Mouse (Mus musculus): Measurements from ENCODE around the gene Cxcr2. TPM values are rescaled to one million over a fixed set of nuclear protein-coding genes. Genes with fewer than 3 reads are reported as not detected.

Gene Cxcr2
- polyA plus RNA-seq, 1 experiment from 2014 or later = 0.15 TPM

DNA sequence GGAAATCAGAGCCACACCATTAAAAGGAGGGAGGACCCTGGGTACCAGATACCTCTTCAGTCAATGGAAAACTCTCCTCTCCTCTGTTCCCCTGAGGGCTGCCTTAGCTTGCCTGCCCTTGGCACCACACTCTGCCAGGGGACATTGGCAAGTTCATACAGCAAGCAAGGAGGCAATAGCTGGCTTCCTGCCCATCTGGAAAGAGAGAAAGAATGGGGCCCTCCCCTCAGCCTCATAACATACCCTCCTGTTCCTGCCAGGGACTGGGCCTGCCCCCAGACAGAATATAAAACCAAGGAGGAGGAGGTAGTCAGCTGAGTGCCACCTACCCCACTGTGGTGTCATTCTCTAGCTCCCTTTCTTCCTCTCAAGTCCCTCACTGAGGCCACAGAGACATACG, 34.7 kb upstream of the Cxcr2 start:
- H3K27me3 ChIP-seq (ENCODE audit: control insufficient read depth, insufficient read depth, low read length) = peaks cover 14% of the 10 kb centered on the region
- peaks cover 2% of the 10 kb centered on the region for H3K4me1 ChIP-seq (ENCODE audit: control insufficient read depth, insufficient read depth, low read length)
- H3K36me3 ChIP-seq (ENCODE audit: control insufficient read depth, insufficient read depth, low read length) = no peaks in the 10 kb centered on the region
- no peak overlapping the region for H3K4me2 ChIP-seq
- H3K27ac ChIP-seq (ENCODE audit: low read depth, low read length) = no peak overlapping the region
- no peak for DNase-seq (ENCODE audit: low spot score, missing footprints)
- H3K4me3 ChIP-seq (ENCODE audit: low read depth, low read length) = no peak overlapping the region
- H3K9ac ChIP-seq (ENCODE audit: low read length) = no peak overlapping the region
- no peaks in the 10 kb centered on the region for H3K9me3 ChIP-seq (ENCODE audit: control insufficient read depth, low read length)
- WGBS = 83% methylated on average over 1 of the region's 1 CpGs
- no peak for ATAC-seq (ENCODE audit: low FRiP score)

DNA sequence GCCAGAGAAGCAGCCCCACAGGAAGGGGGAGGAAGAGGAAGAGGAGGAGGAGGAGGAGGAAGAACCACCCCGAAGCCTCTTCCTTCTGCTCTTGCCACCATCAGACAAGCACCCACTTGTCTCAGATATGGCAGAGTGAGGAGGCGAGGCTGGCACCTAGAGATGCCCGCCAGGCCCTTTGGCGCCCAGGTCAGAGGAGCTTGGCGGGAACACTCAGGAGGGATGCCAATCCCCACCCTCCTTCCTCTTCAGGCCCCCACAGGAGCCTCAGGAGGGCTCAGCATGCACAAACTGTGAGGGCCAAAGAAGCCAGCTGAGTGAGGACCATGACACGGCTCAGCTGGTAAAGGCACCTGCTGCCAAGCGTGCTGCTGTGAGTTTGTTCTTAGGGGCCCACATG, 32.7 kb upstream of the Cxcr2 start:
- Histone ChIP-seq H3K27ac (ENCODE audit: low read depth, low read length) (no peak overlapping the region), H3K9ac (ENCODE audit: low read length) (no peak overlapping the region), H3K4me2 (no peak overlapping the region), H3K4me1 (ENCODE audit: control insufficient read depth, insufficient read depth, low read length) (peaks cover 11% of the 10 kb centered on the region), H3K36me3 (ENCODE audit: control insufficient read depth, insufficient read depth, low read length) (no peaks in the 10 kb centered on the region), H3K4me3 (ENCODE audit: low read depth, low read length) (no peak overlapping the region), H3K9me3 (ENCODE audit: control insufficient read depth, low read length) (no peaks in the 10 kb centered on the region), H3K27me3 (ENCODE audit: control insufficient read depth, insufficient read depth, low read length) (peaks cover 22% of the 10 kb centered on the region)
- whole genome bisulfite sequencing = 81% methylated on average over 7 of the region's 7 CpGs
- no peak for ATAC-seq (ENCODE audit: low FRiP score)
- no peak for DNase-seq (ENCODE audit: low spot score, missing footprints)

DNA sequence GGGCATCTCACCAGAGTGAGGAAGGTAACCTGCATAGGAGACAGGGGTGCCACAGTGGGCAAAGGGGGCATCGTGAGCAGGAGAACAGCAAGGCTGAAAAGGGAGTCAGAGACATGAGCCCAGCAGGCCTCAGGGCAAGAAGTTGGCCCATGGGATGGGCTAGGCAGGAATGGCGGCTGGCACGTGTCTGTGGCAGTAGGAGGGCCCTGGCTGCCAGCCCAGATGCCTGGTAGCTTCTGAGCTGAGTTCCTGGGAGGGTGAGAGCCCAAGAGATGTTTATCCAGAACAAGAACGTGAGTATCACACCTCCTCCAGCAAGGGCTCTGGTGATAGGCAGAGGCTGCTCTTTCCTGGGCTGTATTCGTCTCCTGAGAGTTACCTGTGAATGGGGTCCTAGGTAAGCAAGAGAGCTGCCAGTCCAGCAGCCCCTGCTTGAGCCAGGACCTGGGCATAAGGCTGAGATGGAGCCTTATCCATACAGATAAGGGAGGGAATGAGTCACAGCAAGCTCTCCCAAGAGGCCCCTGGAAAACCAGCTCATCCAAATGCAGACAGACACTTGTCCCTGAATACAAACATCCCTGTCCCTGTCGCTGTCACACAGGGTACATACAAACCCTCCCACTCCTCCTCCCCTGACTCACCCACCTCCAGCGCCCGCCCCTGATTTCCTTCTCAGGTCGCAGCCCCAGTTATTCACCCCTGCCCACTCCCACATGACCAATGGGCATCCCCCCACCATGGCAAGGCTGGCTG, 31.8 kb upstream of the Cxcr2 start:
- H3K36me3 ChIP-seq (ENCODE audit: control insufficient read depth, insufficient read depth, low read length) = no peaks in the 10 kb centered on the region
- H3K4me1 ChIP-seq (ENCODE audit: control insufficient read depth, insufficient read depth, low read length) = peaks cover 11% of the 10 kb centered on the region
- no peaks in the 10 kb centered on the region for H3K9me3 ChIP-seq (ENCODE audit: control insufficient read depth, low read length)
- H3K9ac ChIP-seq (ENCODE audit: low read length) = no peak overlapping the region
- H3K4me3 ChIP-seq (ENCODE audit: low read depth, low read length) = no peak overlapping the region
- 57% methylated on average over 9 of the region's 9 CpGs for WGBS
- no peak overlapping the region for H3K27ac ChIP-seq (ENCODE audit: low read depth, low read length)
- DNase-seq (ENCODE audit: low spot score, missing footprints) (peak; percentile 73), ATAC-seq (ENCODE audit: low FRiP score) (no peak)
- H3K4me2 ChIP-seq = no peak overlapping the region
- H3K27me3 ChIP-seq (ENCODE audit: control insufficient read depth, insufficient read depth, low read length) = peaks cover 22% of the 10 kb centered on the region

GRCm38 (mm10) chr1:74123215-74123614, 30.6 kb upstream of the Cxcr2 start:
- peaks cover 11% of the 10 kb centered on the region for H3K4me1 ChIP-seq (ENCODE audit: control insufficient read depth, insufficient read depth, low read length)
- no peaks in the 10 kb centered on the region for H3K9me3 ChIP-seq (ENCODE audit: control insufficient read depth, low read length)
- H3K36me3 ChIP-seq (ENCODE audit: control insufficient read depth, insufficient read depth, low read length) = no peaks in the 10 kb centered on the region
- ATAC-seq (ENCODE audit: low FRiP score) = no peak
- H3K4me3 ChIP-seq (ENCODE audit: low read depth, low read length) = no peak overlapping the region
- peak overlapping the region; percentile 86 for H3K4me2 ChIP-seq
- WGBS = 64% methylated on average over 8 of the region's 8 CpGs
- DNase-seq (ENCODE audit: low spot score, missing footprints) = peak; percentile 75
- H3K27ac ChIP-seq (ENCODE audit: low read depth, low read length) = no peak overlapping the region
- peaks cover 22% of the 10 kb centered on the region for H3K27me3 ChIP-seq (ENCODE audit: control insufficient read depth, insufficient read depth, low read length)
- H3K9ac ChIP-seq (ENCODE audit: low read length) = no peak overlapping the region

GRCm38 (mm10) chr1:74124021-74124981, 29.5 kb upstream of the Cxcr2 start, which contains the start of gene Tns1:
TSS of gene Tns1 (minus strand) at chr1:74124449.
- DNase-seq (ENCODE audit: low spot score, missing footprints) (peak; percentile 91), ATAC-seq (ENCODE audit: low FRiP score) (peak; percentile 78)
- peak within 1 kb of the TSS; percentile 86 for H3K4me2 ChIP-seq
- H3K27me3 ChIP-seq (ENCODE audit: control insufficient read depth, insufficient read depth, low read length) = peaks cover 22% of the 10 kb centered on the region
- H3K4me1 ChIP-seq (ENCODE audit: control insufficient read depth, insufficient read depth, low read length) = peaks cover 11% of the 10 kb centered on the region
- H3K9ac ChIP-seq (ENCODE audit: low read length) = peak within 1 kb of the TSS; percentile 64
- under 1% methylated on average over 80 of the region's 84 CpGs for WGBS
- H3K36me3 ChIP-seq (ENCODE audit: control insufficient read depth, insufficient read depth, low read length) = no peaks in the 10 kb centered on the region
- H3K9me3 ChIP-seq (ENCODE audit: control insufficient read depth, low read length) = no peaks in the 10 kb centered on the region
- no peak within 1 kb of the TSS for H3K27ac ChIP-seq (ENCODE audit: low read depth, low read length)
- peak within 1 kb of the TSS; percentile 50 for H3K4me3 ChIP-seq (ENCODE audit: low read depth, low read length)

GRCm38 (mm10) chr1:74124991-74125552, 28.7 kb upstream of the Cxcr2 start, which contains the start of gene Rufy4:
TSS of gene Rufy4 (plus strand) at chr1:74125541.
- Histone ChIP-seq H3K27me3 (ENCODE audit: control insufficient read depth, insufficient read depth, low read length) (peaks cover 22% of the 10 kb centered on the region), H3K4me1 (ENCODE audit: control insufficient read depth, insufficient read depth, low read length) (peaks cover 11% of the 10 kb centered on the region), H3K4me3 (ENCODE audit: low read depth, low read length) (peak within 1 kb of the TSS; percentile 50), H3K9me3 (ENCODE audit: control insufficient read depth, low read length) (no peaks in the 10 kb centered on the region), H3K27ac (ENCODE audit: low read depth, low read length) (no peak within 1 kb of the TSS), H3K36me3 (ENCODE audit: control insufficient read depth, insufficient read depth, low read length) (no peaks in the 10 kb centered on the region), H3K4me2 (peak within 1 kb of the TSS; percentile 86), H3K9ac (ENCODE audit: low read length) (peak within 1 kb of the TSS; percentile 64)
- under 1% methylated on average over 12 of the region's 12 CpGs for WGBS
- DNase-seq (ENCODE audit: low spot score, missing footprints) (peak; percentile 97), ATAC-seq (ENCODE audit: low FRiP score) (peak; percentile 51)

DNA sequence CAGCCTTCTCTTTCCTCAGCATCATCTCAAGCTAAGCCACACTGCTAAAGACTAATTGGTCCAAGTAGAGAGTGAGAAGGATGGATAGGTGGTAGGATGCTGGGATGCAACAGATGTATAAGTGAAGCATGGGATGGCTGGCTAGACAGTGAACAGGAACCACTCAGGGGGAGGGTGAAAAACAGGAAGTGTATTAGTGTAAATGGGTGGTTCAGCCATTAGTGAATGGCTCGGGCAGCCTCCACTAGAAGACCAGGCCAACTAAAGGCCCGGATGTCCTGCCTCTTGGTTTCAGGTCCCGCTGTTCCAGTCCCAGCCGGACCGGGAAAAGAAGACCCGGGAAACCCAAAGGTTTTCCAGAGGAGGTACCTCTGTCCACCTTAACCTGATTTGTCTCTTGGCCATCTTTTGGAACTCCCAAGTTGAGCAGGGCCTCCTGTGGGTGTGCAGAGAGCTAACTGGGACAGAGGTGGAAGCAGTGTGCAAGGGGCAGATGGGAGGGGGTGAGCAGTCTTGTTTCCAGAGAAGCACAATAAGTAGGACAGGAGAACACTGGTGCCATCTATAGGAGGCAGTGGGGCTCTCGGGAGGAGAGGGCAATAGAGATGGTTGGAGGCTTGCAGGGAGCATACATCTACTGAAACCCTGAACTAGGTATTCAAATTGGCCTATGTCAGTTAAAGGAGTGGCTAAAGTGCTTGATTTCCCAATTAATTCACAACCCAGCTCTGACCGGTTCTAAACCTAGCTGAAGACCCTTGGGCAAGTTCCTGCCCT, 22.7 kb upstream of the Cxcr2 start:
- Histone ChIP-seq H3K36me3 (ENCODE audit: control insufficient read depth, insufficient read depth, low read length) (no peaks in the 10 kb centered on the region), H3K4me2 (no peak overlapping the region), H3K9me3 (ENCODE audit: control insufficient read depth, low read length) (no peaks in the 10 kb centered on the region), H3K9ac (ENCODE audit: low read length) (no peak overlapping the region), H3K27me3 (ENCODE audit: control insufficient read depth, insufficient read depth, low read length) (0 out of 2 replicates have a peak, but pooled peaks cover under 1% of the 10 kb centered on the region), H3K27ac (ENCODE audit: low read depth, low read length) (no peak overlapping the region), H3K4me3 (ENCODE audit: low read depth, low read length) (no peak overlapping the region), H3K4me1 (ENCODE audit: control insufficient read depth, insufficient read depth, low read length) (no peaks in the 10 kb centered on the region)
- ATAC-seq (ENCODE audit: low FRiP score) = no peak
- WGBS = 87% methylated on average over 8 of the region's 8 CpGs
- peak; percentile 54 for DNase-seq (ENCODE audit: low spot score, missing footprints)

- Histone ChIP-seq H3K9ac (ENCODE audit: low read length) (no peak overlapping the region), H3K9me3 (ENCODE audit: control insufficient read depth, low read length) (no peaks in the 10 kb centered on the region), H3K27me3 (ENCODE audit: control insufficient read depth, insufficient read depth, low read length) (no peaks in the 10 kb centered on the region), H3K36me3 (ENCODE audit: control insufficient read depth, insufficient read depth, low read length) (no peaks in the 10 kb centered on the region), H3K27ac (ENCODE audit: low read depth, low read length) (no peak overlapping the region), H3K4me3 (ENCODE audit: low read depth, low read length) (no peak overlapping the region), H3K4me2 (no peak overlapping the region), H3K4me1 (ENCODE audit: control insufficient read depth, insufficient read depth, low read length) (no peaks in the 10 kb centered on the region)
- DNase-seq (ENCODE audit: low spot score, missing footprints) (peak; percentile 56), ATAC-seq (ENCODE audit: low FRiP score) (no peak)
- 75% methylated on average over 3 of the region's 3 CpGs for WGBS
Observed at GRCm38 (mm10) chr1:74132011-74132410, 21.8 kb upstream of the Cxcr2 start.

All from midbrain, embryonic 11.5 days (tissue).